Mouse (Mus musculus) granulocyte monocyte progenitor cell, adult 5-6 weeks (primary cell): ENCODE data around the gene Slc16a9. TPM values are rescaled to one million over a fixed set of nuclear protein-coding genes. Genes with fewer than 3 reads are reported as not detected.

ENCODE experiments used
- ATAC-seq: replicated peaks from 2 replicates; pipeline ENCODE4 v1.8.0; 2016; ENCODE audit warnings: mild to moderate bottlenecking, moderate TSS enrichment, inconsistent platforms; ENCODE audit not compliant: poor library complexity, severe bottlenecking
- total RNA-seq, 2 experiments: library from RNA; stranded (forward) in 1 of 2; stranded (reverse) in 1 of 2; fragments of 200-712, 200-1000 nt in 1 of 2; fragments of >200 nt in 1 of 2; fragmentation: Nextera tagmentation in 1 of 2; gene quantifications; 2 replicates each; pipeline ENCODE4 v1.2.3; 2014 to 2017

Gene Slc16a9
- total RNA-seq, 2 experiments from 2014 or later = 0.41 to 3.4 TPM

DNA sequence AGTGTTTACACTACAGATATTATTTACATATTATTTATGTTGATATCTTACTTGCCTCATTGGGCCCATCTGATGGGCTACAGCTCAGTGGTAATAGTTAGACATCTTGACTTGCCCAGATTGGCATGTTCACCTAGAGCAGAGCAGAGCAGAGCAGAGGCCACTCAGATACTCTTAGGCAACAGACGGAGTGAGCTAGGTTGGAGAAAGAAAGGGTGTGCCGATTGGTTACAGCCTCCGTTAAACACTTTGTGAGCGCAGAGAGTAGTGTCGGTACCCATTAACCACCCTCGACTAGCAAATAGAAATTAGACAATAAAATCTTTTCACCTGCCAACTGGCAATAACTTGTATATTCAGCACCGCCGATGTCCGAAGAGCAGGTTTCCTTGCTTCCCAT is 1.2 kb downstream of the Slc16a9 start:
- ATAC-seq = no peak

DNA sequence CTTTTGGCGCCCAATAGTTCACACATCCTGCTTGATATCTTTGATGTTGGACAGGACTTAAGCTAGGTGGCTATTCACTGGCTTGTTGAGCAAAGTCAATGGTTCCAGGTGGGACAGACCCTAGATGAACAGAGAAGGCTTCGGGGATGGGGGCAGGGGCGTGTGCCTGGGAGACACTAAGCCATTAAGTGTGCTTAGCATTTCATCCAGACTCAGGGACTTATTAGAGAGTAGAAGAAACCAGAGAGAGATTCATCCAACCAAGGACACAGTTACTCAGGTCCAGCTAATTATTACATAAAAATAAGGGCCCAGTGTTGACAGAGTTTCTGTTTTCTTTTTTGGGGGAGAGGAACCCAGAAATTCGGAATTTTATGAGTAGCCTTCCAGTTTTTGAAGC is 5.5 kb downstream of the Slc16a9 start:
- ATAC-seq = no peak

DNA sequence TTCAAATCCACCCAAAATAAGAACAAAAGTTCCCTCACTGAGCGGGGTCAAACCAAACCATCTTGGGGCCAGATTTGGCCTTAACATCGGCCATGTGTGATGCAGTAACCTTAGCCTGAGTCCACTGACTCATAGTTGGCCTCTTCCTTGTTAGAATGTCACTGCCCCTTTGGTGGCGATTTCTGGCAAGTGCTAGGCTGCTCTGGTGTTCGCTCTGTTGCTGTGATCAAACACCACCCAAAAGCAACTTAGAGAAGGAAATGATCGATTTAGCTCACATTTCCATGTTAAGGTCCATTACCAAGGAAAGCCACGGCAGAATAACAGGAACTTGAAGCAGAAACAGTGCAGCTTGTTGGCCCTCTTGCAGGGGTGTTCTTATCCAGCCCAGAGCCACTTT is 5.9 kb downstream of the Slc16a9 start:
- no peak for ATAC-seq

DNA sequence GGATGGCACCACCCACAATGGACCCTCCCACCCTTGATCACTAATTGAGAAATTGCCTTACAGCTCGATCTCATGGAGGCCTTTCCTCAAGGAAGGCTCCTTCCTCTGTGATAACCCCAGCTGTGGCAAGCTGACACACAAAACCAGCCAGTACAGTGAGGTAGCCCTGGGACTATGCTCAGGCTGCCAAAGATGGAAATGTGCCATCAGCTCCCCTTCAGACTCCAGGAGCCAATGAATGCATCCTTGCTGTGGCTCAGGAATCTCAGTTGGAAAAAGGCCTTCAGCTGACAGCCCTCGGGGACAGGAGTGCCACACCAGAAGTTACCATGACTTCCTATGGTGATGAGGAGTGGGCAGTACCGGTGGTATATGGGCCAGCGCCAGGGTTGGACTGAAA is 9.8 kb downstream of the Slc16a9 start:
- no peak for ATAC-seq

DNA sequence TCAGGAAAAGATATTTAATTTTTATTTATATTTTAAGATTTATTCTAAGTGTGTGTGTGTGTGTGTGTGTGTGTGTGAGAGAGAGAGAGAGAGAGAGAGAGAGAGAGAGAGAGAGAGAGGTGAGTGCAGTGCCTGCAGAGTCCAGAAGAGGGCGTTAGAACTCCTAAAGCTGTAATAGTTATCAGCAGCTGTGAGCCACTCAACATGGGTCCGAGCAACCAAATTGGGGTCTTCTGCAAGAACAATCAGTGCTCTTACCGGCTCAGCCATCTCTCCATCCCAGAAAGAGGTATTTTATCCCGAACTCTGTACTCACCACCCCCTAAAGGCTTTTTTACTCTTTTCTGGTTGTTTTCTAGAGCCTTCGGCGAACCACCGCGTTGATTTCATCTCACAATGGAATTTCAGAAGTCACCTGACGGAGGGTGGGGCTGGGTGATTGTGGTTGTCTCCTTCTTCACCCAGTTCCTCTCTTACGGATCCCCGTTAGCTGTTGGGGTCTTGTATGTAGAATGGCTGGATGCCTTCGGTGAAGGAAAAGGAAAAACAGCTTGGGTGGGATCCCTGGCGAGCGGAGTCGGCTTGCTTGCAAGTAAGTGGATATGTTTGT is 10.8 kb downstream of the Slc16a9 start:
- ATAC-seq = no peak

DNA sequence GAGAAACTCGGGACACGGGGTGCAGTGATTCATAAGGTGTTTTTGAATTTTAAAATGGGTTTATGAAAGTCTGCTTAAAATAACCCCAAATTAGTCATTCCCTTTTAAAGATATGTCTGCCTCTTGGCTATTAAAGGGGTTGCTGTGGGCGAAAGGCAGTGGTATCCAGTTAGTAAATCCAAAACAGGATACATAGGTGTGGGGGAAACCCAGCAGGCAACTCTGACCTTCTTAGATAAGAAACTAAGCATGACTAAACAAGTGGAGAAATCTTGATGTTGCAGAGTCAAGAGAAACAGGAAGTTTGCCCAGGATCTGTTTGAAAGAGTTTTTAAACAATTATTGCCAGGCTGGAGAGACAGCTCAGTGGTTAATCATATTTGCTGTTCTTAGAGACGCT is 12.1 kb downstream of the Slc16a9 start:
- peak; percentile 75 for ATAC-seq

DNA sequence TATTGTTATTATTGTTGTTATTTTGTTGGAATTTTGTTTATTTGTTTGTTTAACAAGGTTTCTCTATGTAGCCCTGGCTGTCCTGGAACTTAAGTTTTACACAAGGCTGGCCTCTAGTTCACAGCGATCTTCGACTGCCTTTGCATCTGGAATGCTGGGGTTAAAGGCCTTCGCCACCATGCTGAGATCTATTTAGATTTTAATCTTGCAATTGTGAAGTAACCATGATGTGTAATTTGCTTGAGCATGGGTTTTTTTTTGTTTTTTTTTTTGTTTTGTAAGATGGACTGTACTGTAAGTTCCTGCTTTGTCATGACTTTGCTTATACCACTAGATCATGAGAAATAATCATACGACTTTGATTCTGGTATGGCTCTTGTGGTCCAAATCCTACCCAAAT is 16.0 kb downstream of the Slc16a9 start:
- ATAC-seq = no peak

DNA sequence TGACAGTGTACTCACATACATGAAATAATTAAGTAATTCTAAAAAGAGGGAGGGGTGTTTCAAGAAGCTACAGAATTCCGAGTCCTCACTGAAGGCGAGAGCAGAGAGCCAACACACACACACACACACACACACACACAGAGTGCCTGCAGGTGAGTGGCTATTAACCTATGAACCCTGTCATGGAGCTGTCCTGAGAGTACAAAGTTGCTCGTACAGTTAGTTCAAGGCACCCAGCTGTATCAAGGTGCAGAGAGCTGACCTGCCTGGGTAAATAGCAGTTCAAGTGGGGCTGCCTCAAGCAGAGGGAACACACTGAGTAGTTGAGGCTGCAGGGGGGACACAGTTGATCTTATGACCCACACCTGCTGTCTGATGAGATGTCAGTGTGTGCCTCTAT is 17.2 kb downstream of the Slc16a9 start:
- ATAC-seq = no peak

DNA sequence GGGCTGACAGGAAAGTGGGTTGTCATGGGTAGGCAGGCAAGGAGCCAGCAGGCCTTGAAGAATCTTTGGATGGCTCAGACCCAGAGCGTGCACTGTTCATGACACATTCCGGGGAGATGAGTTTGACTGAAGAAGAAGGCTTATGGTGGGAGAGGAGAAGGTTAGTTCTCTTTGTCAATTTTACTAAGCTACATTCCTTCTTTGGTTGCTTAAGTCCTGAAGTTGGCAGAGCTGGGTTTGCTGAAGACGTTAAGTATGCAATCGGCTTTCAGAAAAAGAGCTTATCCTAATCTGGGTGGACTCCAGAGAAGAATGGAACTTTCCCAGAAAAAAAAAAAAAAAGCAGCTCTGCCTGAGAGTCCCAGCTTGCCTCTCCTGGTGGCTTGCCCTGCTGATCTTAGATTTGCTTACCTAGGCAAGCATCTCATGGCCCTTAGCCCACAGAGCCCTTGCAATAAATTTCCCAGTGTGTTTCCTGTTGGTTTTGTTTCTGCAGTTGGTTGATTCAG is 18.8 kb downstream of the Slc16a9 start:
- no peak for ATAC-seq

DNA sequence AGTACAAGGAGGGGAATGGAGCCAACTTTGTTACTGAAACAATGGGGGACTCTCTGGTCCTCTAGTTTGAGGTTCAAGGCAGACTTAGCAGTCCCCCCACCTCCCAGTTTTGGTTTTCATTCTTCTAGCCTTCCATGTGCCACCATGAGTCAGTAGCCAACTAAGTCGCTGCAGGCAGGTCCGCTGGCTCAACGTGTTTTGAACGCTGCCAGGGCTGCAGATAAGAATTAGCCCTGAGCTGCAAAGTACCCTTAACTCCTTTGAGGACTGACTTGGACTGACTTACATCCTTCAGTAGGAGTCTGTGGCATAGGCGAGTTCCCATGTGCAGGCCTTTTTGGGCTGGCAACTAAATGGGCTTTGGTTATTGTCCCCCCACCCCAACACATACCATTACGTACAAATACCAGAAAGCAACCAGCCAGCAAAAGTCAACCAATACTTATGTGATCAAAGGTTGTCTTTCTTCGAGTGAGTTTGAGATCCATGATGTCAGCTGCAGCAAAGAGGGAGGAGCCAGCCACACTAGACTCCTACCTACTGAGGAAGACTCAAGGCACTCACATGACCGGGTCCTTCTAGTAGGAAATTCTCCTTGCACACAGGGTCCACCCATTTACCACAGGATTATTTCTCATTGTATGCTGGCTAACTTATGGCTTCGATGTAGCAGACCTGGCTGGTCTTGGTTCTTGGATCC is 19.6 kb downstream of the Slc16a9 start:
- ATAC-seq = no peak

DNA sequence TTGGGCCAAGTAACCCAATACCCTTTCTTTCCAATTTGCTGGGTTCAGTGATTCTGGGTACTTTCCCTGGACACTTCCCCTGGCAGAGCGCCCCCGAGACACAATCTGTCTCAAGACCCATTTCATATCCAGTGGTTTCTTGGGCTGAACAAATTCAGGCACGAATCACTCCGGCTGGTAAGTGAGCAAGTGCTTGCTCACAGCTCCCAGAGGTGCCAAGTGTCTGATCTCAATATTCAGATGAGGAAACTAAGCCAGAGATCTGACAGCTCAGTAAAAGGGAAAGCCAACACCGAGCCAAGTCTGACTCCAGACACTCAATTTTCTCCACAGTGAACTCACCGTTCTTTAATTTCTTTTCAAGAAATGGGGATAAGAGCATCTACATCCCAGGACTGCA is 21.6 kb downstream of the Slc16a9 start:
- ATAC-seq = no peak

DNA sequence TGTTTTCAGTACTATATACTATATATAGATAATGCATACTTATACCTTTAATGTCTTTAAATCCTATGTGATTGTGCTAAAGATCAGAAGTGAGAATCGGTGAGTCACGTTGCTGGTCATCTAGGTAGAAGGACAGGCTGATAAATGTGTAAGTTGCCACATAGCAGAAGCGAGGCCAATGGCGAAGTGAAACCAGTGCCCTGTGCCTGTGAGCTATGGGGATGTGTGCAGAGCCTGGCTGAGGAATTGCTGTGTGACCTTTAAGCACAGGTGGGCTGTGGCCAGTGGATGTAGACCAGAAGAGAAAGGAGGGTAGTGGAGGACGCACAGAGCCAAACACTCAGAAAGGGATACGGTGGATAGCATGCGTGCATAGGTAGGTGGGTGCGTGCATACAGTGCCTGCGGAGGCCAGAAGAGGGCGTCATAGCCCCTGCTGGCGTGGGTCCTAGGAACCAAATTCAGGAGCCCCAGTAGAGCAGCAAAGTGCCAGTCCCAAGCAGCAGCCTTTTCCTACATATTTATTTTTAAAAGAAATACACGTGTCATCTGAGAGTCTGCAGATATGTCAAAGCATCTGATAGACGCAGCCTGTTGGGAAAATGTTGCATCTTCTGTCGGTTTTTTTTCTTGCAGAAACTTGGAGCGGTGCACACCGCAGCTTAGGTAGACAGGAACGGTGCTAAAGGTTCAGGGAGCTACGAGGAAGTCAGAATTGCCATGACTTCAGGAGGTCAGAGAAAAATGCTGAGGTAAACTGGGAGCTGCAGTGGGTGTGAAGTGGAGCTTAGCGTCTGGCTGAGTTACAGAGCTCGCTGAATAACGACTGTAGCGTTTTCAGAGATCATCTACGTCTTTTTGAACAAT is 23.9 kb downstream of the Slc16a9 start:
- peak; percentile 61 for ATAC-seq

DNA sequence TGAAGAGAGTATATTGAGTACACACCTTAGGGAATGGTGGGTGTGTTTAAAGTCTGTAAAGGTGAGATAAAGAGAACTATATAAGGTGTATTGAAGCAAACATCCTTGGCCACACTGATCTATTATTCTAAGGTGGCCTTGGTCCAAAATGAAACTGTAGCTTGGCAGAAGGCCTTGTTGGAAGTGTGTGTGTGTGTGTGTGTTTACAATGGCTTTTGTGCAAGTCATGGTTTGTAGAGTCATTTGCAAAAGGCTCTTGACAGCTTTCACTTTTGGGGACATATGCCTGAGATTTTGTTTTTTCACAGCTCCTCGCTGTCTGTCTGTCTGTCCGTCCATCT is 24.5 kb downstream of the Slc16a9 start:
- no peak for ATAC-seq

DNA sequence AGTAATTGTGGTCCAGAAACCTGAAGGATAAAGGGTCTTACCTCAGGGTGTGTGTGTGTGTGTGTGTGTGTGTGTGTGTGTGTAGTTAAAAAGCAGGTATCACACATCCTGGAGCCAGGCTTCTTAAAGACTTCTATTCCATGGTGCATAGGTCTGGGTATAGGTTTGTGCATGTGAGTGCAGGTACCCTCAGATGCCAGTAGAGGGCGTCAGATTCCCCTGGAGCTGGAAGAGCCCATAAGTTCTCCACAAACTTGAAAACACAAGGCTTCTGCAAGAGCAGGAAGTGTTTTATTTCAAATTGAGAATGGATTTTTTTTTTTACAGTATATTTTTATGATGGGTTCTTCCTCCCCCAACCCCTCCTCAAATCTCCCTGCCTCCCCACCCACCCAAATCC is 31.8 kb downstream of the Slc16a9 start:
- no peak for ATAC-seq

DNA sequence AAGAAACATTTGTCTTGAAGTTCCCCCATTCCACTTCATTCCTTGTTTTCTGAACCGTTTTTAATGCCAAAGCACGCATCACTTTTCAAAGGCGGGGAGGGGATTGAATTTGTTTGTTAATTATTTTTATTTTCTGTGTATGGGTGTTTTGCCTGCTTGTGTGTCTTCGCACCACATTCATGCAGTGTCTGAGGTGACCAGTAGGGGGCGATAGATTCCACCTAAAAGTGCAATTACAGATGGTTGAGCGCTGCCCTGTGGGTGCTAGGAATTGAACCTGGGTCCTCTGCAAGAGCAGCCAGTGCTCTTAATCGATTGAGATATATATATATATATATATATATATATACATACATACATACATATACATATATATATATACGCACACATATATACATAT is 34.4 kb downstream of the Slc16a9 start:
- no peak for ATAC-seq

DNA sequence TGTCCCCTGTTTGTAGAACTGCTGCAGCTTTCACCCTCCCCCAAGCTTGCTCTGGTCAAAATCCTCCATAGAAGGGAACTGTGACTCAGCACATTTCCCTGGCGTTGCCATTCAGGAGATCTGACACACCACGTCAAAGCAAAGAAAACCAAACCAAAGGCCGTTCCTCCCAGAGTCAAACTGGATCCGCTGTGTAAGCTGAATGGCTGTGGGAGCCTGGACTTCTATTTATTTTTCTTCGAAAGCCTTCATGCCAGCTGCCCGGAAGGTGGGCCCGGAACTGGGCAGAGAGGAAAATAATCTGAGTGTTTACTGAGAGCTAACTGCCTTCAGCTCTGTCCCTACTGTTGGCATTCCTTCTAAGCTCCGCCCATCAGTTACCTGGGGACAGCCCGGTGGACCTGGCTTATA is 42.9 kb downstream of the Slc16a9 start:
- peak; percentile 73 for ATAC-seq

DNA sequence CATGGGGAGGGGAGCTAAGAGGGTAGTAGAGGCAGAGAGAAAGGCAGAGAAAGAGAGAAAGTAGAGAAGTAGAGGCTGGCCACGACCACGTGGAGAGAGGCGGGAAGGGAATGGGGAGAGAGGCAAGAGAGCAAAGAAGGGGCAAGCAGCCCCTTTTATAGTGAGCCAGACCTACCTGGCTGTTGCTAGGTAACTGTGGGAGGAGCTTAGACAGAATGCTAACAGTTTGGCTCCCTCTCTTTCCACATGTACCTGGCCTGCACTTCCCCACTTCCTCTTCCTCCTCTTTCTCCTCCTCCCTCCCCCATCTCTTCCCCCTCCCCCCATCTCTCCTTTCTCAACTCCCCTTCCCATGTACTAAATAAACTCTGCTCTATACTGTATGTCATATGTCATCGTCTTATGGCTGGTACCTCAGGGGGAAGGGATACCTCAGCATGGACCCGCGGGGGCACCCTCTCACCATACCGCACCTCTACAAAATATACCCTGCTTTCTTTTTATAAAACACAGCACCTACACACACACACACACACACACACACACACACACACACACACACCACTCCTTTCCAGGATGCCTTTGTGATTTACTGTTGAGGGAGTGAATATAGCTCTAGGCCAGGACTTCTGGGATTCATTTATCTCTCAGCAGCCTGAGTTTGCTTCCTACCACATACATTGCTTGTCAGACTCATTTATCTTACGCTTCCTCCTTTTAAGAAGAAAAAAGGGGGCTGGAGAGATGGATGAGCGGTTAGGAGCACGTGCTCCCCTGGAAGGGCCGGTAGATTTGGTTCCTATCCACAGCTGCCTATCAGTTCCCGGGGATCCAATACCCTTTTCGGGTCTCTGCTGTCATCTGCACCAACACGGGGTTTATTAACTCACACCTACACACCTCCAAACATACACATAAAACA is 43.8 kb downstream of the Slc16a9 start:
- ATAC-seq = no peak

DNA sequence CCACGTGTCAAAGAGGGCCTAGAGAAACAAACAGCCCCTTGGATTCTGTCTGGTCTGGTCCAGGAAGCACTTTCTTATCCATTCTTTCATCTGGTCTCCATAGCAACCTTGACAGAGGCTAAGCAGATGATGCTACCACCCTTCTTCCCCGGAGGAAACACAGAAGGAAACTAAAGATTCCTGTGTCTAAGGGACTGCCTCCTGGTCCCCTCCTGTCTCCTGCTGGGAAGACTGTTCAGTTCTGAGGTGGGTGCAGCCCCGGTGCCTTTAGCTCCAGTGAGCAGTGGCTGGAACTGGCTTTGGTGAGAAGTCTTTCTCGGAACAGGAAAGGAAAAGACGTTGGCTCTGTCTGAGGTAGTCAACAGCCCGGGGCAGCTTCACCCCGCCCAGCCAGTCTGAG is 47.1 kb downstream of the Slc16a9 start:
- no peak for ATAC-seq

DNA sequence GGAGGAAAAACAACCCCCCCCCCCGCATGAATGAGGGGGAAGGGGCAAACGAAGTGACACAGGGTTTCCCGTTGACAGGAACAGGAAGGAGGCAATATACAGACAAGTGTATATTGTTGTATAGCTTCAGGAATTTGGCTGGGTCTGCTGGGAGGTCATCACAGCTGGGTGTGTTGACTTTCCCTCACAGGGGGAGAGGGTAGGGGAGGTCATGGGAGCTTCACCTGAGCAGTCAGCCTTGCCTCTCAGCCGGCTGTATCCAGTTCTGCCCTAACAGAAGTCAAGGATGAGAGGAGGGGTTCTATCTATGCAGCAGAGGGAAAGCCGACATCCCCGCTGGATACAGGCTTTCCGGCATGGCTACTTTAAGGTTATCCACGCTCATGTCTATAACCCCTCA is 49.2 kb downstream of the Slc16a9 start:
- ATAC-seq = no peak
